Mouse (Mus musculus) embryonic stem cell, embryonic (primary cell): ENCODE measurements around the gene Tmem174.

Source experiments
- CTCF ChIA-PET, 4 experiments: fragments of 300-600 bp in 2 of 4; fragments of 350-600 bp in 2 of 4; sonication (Branson Sonifier 250); formaldehyde crosslinking; loops; one replicate each; lab custom pipeline; 2022; ENCODE audit warnings: inconsistent platforms in 2 of 4; lab: Charles Lee
- POLR2A ChIA-PET, 4 experiments: fragments of 300-600 bp in 2 of 4; fragments of 350-600 bp in 2 of 4; sonication (Branson Sonifier 250); formaldehyde crosslinking; loops; one replicate each; lab custom pipeline; 2022; ENCODE audit warnings: antibody characterized with exemption in 4 of 4, inconsistent platforms in 1 of 4; lab: Charles Lee

The Tmem174 gene

DNA sequence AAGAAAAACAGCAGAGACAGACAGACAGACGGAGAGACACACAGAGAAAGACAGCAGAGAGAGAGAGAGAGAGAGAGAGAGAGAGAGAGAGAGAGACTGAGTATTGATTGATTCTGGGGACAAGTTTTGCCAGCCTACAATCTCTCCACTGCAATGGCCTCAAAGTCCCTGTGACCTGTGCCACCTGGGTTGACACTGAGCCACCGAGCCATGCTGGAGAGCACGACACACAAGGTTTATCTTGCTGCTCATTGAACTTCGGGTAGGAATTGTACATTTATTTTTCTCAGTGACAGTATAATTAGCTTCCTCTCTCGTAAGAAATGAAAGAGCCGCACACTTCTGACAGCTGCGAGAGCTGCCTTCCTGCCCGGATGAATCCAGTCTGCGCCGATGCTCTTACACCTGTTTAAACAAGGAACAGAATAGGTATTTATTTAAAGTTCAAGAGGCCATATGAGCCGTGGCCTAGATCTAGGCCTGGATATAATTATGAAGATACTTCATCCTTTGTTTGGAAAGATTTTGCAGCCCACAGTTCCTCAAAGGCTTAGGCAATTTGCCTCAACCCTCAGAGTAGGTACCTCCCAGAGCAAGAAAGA, 43.2 kb downstream of the Tmem174 start:
- ChIA-PET POLR2A (no interaction called here), CTCF (no interaction called here)

DNA sequence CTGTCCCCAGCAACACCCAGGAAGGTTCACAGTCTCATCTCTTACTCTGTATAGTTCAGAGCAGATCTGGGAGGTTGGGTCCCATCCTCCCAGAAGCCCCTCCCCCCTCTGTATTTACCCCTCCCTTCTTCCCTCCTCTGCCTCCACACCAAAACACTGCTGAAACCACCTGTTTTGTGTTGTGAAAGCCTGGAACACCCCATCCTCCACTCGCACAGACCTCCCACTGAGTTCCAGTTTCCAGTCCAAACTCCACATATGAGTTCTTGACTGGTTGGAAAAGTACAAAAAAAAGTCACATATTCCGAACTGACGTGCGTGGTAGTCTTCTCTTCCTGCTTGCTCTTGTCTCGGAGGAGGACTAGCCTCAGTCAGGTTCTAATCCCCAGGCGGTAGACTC, 45.8 kb downstream of the Tmem174 start:
- CTCF ChIA-PET: interaction anchor here in 3 of 4 experiments (0.5 to 1.3 kb wide), 4 partner anchors 26 to 690 kb away, joined by 3 to 12 read pairs (median 4); no protein-coding TSS in a partner anchor
- POLR2A ChIA-PET: interaction anchor here in 2 of 4 experiments (0.5 to 2.2 kb wide), 4 partner anchors 10 to 87 kb away, joined by 4 to 16 read pairs (median 6); no protein-coding TSS in a partner anchor

DNA sequence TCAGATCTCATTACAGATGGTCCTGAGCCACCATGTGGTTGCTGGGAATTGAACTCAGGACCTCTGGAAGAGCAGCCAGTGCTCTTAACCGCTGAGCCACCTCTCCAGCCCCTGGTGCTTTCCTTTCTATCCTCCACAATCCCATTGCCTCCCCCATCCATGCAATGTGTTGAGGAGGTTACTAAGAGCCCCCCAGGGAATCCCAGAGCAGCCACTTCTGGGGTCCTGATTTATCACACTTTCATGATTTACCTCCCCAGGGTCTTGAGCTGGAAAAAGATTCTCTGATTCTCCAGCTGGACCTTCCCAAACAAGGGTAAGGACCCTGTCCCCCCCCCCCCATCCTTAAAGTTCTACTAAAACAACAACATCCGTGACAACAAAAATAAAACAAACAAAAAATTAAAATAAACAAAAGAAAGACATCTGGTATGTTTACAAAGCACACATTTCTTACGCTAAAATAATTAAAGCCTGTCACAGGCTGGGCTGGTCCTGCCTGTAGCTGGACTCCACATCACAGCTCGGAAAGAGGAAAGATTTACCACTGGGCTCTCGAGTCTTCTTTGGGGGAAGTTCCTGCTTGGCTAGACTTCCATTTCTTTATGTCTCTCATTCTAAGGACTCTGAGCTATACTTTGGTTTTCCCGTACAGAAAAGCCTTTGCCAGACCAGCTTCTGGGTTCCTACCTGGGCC, 46.4 kb downstream of the Tmem174 start:
- ChIA-PET POLR2A (interaction anchor here in 2 of 4 experiments (0.5 to 2.2 kb wide), 4 partner anchors 9 to 87 kb away, joined by 4 to 16 read pairs (median 6); no protein-coding TSS in a partner anchor), CTCF (interaction anchor here (0.5 to 1.8 kb wide), 5 partner anchors 12 to 690 kb away, joined by 3 to 12 read pairs (median 4); no protein-coding TSS in a partner anchor)

DNA sequence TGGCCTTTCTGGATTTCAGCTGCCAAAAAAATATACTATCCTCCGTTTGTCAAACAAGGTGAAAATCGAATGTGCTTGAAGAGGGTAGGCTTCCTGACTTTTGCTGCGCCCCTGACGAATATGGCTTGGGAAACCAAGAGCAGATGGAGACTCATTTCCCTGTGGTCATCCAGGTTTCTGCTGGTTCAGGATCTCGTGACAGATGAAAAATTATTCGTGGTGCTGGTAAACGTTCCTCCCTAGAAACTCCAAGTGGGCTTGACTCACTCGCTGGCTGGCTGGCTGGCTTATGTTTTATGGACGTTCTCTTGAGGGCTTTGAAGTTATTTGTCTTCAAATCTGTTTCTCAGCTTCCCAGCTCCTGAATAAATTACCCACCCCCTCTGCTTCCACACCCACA, 47.6 kb downstream of the Tmem174 start:
- CTCF ChIA-PET: interaction anchor here (0.5 to 2.5 kb wide), 30 partner anchors 9 to 821 kb away, joined by 3 to 12 read pairs (median 5); partner anchors contain the start of gene Tmem171 (in 1 of the 4)
- POLR2A ChIA-PET: interaction anchor here in 2 of 4 experiments (1.1 to 2.2 kb wide), 4 partner anchors 20 to 298 kb away, joined by 3 to 7 read pairs (median 4); no protein-coding TSS in a partner anchor

DNA sequence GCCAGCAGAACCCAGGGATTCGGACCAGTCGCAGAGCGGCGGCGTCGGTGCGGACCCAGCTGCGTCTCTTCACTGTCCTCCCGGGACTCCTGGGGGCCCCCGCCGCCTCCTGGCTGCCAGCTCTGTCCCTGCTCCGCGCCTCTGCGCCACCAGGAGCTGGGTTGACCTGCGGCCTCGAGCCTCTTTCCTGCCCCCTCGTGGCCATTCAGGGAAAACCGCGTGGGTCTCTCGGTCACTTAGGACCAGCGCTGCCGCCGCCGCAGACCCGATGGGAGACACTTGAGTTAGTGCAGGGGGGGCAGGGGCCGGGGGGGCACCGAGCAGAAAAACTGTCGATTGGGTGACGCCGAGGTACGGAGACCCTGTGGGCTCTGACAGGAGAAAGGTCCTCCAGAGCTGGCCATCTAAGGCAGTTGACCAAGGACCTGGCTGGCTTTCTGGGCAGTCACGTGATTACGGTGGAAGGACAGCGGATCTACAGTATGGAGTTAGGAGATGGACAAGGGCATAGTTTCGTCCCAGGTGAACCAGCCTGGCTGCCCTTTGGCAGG, 48.2 kb downstream of the Tmem174 start:
- ChIA-PET POLR2A (interaction anchor here in 2 of 4 experiments (0.6 to 2.2 kb wide), 10 partner anchors 9 to 134 kb away, joined by 3 to 8 read pairs (median 4); no protein-coding TSS in a partner anchor), CTCF (interaction anchor here (0.5 to 2.5 kb wide), 59 partner anchors 8 to 820 kb away, joined by 3 to 12 read pairs (median 4); partner anchors contain the start of gene Tmem171 (in 1 of the 4))

DNA sequence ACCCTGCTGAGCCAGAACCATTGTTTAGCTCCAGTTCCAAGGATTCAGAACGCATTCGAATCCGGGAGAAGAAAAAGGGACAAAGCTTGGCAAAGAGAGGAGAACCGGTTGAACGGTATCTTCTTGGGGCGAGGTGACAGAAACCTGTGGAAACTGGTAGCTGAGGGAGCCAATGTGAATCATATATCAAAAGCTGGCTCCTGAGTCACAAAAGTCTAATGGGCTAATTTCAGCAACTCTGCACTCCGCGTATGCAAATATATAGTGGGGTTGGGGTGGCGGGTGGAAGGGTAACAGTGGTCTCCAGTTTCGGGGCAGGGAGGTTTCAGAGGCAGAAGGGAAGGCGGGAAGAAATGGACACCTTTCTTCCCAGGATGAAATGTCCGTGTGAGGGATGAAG, 48.7 kb downstream of the Tmem174 start:
- ChIA-PET POLR2A (interaction anchor here in 2 of 4 experiments (0.6 to 1.6 kb wide), 10 partner anchors 10 to 134 kb away, joined by 3 to 8 read pairs (median 4); no protein-coding TSS in a partner anchor), CTCF (interaction anchor here (0.6 to 2.5 kb wide), 59 partner anchors 9 to 765 kb away, joined by 3 to 12 read pairs (median 3); partner anchors contain the start of gene Tmem171 (in 1 of the 4))

DNA sequence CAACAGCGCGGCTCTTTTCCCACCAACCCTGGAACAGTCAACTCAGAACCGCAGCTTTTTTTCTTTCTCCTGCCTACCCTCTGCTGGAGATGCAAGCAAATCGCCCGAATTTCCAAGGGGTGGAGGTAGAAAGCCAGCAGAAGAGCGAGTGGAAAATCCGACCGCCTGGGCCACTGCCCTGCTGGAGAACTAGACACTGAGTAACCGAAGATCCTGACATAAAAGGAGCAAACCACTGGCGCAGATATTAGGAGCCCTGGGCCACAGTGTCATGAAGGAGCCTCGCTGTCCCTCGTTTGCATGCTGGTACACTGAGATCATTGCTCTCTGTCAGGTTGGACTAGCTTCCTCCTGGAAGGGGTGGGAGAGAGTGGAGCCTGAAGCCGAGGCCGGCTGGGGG, 49.6 kb downstream of the Tmem174 start:
- POLR2A ChIA-PET: interaction anchor here in 1 of 4 experiments (0.5 to 1.6 kb wide), 6 partner anchors 9 to 227 kb away, joined by 3 to 8 read pairs (median 3); no protein-coding TSS in a partner anchor
- CTCF ChIA-PET: interaction anchor here in 3 of 4 experiments (0.6 to 2.5 kb wide), 15 partner anchors 9 to 1271 kb away, joined by 3 to 12 read pairs (median 3); no protein-coding TSS in a partner anchor

DNA sequence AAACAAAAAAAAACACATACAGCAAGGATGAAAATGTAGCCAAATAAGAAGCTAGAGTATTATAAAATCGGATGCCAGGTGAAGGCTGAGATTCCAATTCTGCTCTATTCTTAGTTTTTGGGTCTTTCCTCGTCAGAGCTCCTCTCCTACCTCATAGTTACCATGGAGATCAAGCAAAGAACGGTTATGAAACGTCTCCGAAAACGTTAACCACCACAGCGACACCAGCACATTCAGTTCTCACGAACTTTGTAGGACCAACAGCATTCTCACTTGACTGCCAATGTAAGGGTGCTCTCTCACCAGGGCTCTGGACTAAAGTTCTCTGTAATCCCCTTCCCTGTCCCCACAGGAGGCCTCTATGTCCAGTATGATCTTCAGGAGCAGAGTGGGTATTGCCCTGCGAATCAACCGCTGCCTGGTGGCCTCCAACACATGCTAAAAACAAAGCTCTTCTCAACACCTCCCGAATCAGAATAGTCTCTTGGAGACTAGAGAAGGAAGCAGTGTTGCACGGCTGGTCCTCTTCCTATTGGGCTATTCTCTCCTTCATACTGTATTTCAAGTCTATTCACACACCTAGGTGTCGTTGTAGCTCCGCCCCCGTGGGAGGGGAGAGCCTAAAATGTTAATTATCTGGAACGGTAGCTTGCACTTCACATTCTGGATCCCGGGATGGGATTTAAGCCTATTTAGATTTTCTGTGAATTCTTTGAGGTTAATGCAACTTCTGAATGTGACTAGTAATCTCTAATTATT, 50.2 kb downstream of the Tmem174 start:
- ChIA-PET POLR2A (interaction anchor here in 2 of 4 experiments (0.5 to 1.6 kb wide), 8 partner anchors 8 to 226 kb away, joined by 3 to 8 read pairs (median 3); no protein-coding TSS in a partner anchor), CTCF (interaction anchor here in 3 of 4 experiments (0.6 to 2.5 kb wide), 7 partner anchors 10 to 166 kb away, joined by 3 to 12 read pairs (median 4); no protein-coding TSS in a partner anchor)
